In the genomic region with DNA sequence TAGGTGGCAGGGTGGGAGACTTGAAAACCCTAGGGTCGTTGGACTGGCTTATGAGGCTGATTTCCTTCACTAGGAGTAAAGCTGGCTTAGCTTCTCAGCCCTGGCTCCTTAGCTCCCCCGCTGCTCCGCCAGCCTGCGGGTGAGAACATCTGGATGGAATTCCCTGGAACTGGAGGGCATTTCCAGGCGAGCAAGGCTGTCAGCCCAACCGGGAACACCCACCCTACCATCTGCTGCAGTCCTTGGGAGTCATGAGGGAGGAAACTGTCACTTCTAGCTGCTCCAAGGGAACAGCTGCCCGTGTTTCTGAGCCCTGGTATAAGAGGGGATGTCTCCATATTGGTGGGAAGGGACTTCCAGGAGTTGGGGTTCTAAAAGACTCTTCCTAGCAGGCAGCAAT, we compare ENCODE assay signal across 13 mouse cellular contexts. TPM values are rescaled to one million over a fixed set of nuclear protein-coding genes. Genes with fewer than 3 reads are reported as not detected.
DNase-seq lines count a peak whose midpoint lies in the region; ATAC-seq lines count a peak whose summit lies in the region.
"Had no signal": no experiment of that assay in that cellular context is flagged by ENCODE, and none has a peak within 500 bp of the region (broad histone marks: within the 10 kb centered on the region; RNA-seq: fewer than 3 reads in every experiment).

No protein-coding gene starts in this region.

- ATAC-seq in frontal cortex, adult (ENCODE audit: low TSS enrichment): peak; percentile 80
- ATAC-seq: hindbrain, embryonic 16.5 days; liver, embryonic 12.5 days had no signal

- DNase-seq in retina, postnatal 1 day: peak; percentile 62
- no peak for DNase-seq in retina, embryonic 14.5 days (ENCODE audit: low spot score)
- peak; percentile 45 to 83 for DNase-seq in left cerebral cortex, postnatal 25 days (ENCODE audit: low spot score in 2 of 2)
- no peak for DNase-seq in urinary bladder, adult 18-20 months (ENCODE audit: low spot score in 2 of 2)
- no peak for DNase-seq in gastrocnemius, adult 18-20 months (ENCODE audit: low spot score)
- DNase-seq in thymus, postnatal 0 days (ENCODE audit: low spot score): no peak
- DNase-seq: heart, adult 2 months; kidney, postnatal 10 days; lung, postnatal 36 days had no signal

- intact Hi-C loops in left cerebral cortex, postnatal 25 days (cut with DNase I): no loop called here

RNA-seq across cellular contexts. Expression of gene Crhr1, which starts 33.1 kb away (rescaled TPM):
- 10 to 100 TPM; 31.5 to 32.7 TPM for total RNA-seq in left cerebral cortex, postnatal 25 days (2021)
- total RNA-seq in gastrocnemius, adult 18-20 months (2021): not detected
- polyA plus RNA-seq in thymus, postnatal 0 days (2015; fragmentation: Nextera tagmentation; extraction: Ambion mirVana): 0.05 TPM in 1 of 2 replicates, not detected in the other
- total RNA-seq: heart, adult 2 months; monocyte, adult 5-6 weeks had no signal
- polyA plus RNA-seq: heart, adult 2 months; liver, embryonic 12.5 days had no signal

Comparison
In these comparisons a context has a peak if more than half of its experiments do, and no peak if none do; other contexts are left out.
1. DNase-seq: peak in retina, postnatal 1 day (single experiment) and left cerebral cortex, postnatal 25 days (2 of 2); none in retina, embryonic 14.5 days (single experiment), urinary bladder, adult 18-20 months (0 of 2), gastrocnemius, adult 18-20 months (single experiment) and thymus, postnatal 0 days (single experiment).
2. RNA of gene Crhr1, which starts 33.1 kb away (total RNA-seq): 31.5 to 32.7 TPM in left cerebral cortex, postnatal 25 days; not detected in gastrocnemius, adult 18-20 months; every median in the first group is over 10 times any median in the second.